Mouse (Mus musculus) testis, adult 2 months (tissue): ENCODE data around the gene Tnpo3. TPM values are rescaled to one million over a fixed set of nuclear protein-coding genes. Genes with fewer than 3 reads are reported as not detected.

Experiments used
- H3K27ac ChIP-seq: fragments of 200-500 bp; 2 replicates; pipeline ENCODE4 v1.5.1; 2012; ENCODE audit warnings: low read depth, low read length; ENCODE audit not compliant: control insufficient read depth, insufficient read depth
- H3K27me3 ChIP-seq: fragments of 200-500 bp; 2 replicates; pipeline ENCODE4 v1.6.1; 2012; ENCODE audit warnings: mild to moderate bottlenecking, low read length, moderate library complexity; ENCODE audit not compliant: control insufficient read depth, insufficient read depth
- H3K36me3 ChIP-seq: fragments of 200-500 bp; 2 replicates; pipeline ENCODE4 v1.6.1; 2012; ENCODE audit warnings: mild to moderate bottlenecking, low read length; ENCODE audit not compliant: control insufficient read depth, insufficient read depth
- H3K4me1 ChIP-seq: fragments of 200-500 bp; 2 replicates; pipeline ENCODE4 v1.6.1; 2012; ENCODE audit warnings: low read length; ENCODE audit not compliant: control insufficient read depth, insufficient read depth
- H3K4me3 ChIP-seq: fragments of 200-500 bp; 2 replicates; pipeline ENCODE4 v1.5.1; 2012; ENCODE audit warnings: low read depth, mild to moderate bottlenecking, low read length, moderate library complexity, mixed read lengths; ENCODE audit not compliant: control insufficient read depth
- CTCF ChIP-seq: fragments of 200-500 bp; IDR thresholded peaks from 2 replicates; pipeline ENCODE4 v1.5.1; 2012; ENCODE audit warnings: low read depth, mild to moderate bottlenecking, inconsistent platforms, low read length, moderate library complexity; ENCODE audit not compliant: control insufficient read depth, insufficient read depth, insufficient replicate concordance
- POLR2A ChIP-seq: fragments of 200-500 bp; IDR thresholded peaks from 2 replicates; pipeline ENCODE4 v1.6.1; 2012; ENCODE audit warnings: low read depth, mild to moderate bottlenecking, inconsistent platforms, low read length, moderate library complexity; ENCODE audit not compliant: control insufficient read depth
- polyA plus RNA-seq: library from polyadenylated mRNA; depleted of rRNA; stranded (reverse); fragments of >200 nt; gene quantifications from 2 replicates; pipeline ENCODE4 v1.2.3, GENCODE M21; 2012

Gene Tnpo3
- polyA plus RNA-seq, 1 experiment, result 28.9 TPM

DNA sequence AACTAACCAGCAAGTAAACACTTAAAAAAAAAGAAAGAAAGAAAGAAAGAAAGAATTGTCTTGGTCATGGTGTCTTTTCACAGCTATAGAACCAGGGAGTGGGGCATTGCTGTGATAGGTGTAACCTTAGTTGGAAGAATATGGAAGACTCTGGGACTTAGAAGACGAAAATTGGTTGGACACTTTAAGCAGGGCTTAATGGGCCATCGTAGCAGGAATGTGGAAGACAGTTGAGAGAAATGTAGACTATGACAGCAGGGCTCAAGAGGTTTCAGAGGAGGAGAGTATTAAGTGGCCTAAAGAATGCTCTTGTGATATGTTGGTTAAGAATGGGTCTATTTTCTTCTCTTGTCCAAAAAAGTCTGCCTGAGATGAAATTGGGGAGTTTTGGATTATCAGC is 64.1 kb downstream of the Tnpo3 start:
- H3K36me3 ChIP-seq, result no peaks in the 10 kb centered on the region; the same call in none of the 2 replicates

GRCm38 (mm10) chr6:29540956-29541355 is 68.7 kb downstream of the Tnpo3 start:
- Histone ChIP-seq H3K27me3 (no peaks in the 10 kb centered on the region), H3K4me1 (no peaks in the 10 kb centered on the region), H3K27ac (no peak overlapping the region), H3K4me3 (no peak overlapping the region), H3K36me3 (no peaks in the 10 kb centered on the region; the same call in none of the 2 replicates)
- TF ChIP-seq POLR2A (no peak), CTCF (no peak)

More for the DNA sequence above, 64.1 kb downstream of the Tnpo3 start:
- no peak for TF ChIP-seq CTCF
- TF ChIP-seq POLR2A, result no peak
- no peaks in the 10 kb centered on the region for H3K27me3 ChIP-seq
- no peaks in the 10 kb centered on the region for H3K4me1 ChIP-seq
- no peak overlapping the region for H3K4me3 ChIP-seq
- no peak overlapping the region for H3K27ac ChIP-seq

DNA sequence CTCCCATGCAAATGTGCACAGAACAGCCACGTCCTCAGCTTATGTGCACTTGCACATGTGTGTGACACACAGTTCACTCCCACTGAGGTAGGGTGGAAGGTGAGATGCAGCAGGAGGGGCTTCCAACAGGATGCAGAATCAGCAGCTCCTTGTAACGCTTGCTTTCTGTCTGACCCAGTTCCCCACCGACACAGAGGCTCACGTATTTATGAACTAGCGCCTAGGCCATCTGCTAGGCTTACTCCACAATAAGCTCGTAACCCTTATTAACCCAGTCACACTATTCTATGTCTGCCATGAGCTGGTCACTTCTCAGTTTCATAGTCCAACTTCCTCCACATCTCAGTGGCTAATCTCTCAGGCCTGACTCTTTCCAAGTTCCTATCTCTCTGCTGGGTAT is 69.5 kb downstream of the Tnpo3 start:
- Histone ChIP-seq H3K27me3 (no peaks in the 10 kb centered on the region), H3K4me3 (no peak overlapping the region), H3K27ac (no peak overlapping the region), H3K36me3 (no peaks in the 10 kb centered on the region; the same call in none of the 2 replicates), H3K4me1 (peaks cover 2% of the 10 kb centered on the region)
- no peak for TF ChIP-seq POLR2A
- no peak for TF ChIP-seq CTCF

DNA sequence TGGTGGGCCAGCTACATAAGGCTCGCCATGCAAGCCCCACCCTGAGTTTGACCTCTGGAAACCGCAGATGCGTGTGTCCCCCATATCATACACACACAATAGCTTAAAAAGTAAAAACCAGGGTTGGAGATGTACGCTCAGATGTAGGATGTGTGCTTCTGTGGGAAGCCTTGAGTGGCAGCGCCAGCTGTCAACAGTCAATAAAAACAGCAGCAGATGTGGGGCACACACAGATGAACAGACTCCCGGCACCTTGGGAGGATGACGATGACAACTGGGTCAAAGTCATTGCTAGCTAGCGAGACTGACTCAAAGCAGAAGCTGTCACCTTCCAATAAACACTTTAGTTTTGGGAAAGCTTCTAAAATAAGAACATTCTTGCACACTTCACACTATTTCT is 70.2 kb downstream of the Tnpo3 start:
- Histone ChIP-seq H3K27me3 (no peaks in the 10 kb centered on the region), H3K4me1 (peaks cover 4% of the 10 kb centered on the region), H3K27ac (no peak overlapping the region), H3K4me3 (no peak overlapping the region), H3K36me3 (no peaks in the 10 kb centered on the region; the same call in none of the 2 replicates)
- no peak for TF ChIP-seq CTCF
- no peak for TF ChIP-seq POLR2A

DNA sequence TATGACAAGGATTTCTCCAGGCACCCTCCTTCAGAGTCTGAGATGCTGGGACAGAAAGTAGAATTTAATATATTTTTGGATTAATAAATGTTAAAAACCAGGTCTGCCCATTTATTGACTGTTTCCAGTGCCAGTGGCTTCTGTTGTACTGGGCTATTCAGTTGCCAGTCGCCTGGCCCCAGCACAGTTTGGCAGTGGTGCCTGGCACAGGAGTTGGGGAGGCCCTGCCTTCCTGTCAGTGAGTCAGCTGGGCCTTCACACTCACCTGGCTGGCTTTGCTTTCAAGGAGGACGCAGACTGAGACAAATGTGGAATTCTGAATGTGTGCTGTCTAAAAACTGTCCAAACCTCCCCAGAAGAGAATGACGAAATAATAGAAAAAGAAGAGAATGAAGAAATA is 72.5 kb downstream of the Tnpo3 start:
- no peak overlapping the region for H3K4me3 ChIP-seq
- peaks cover 4% of the 10 kb centered on the region for H3K4me1 ChIP-seq
- H3K27me3 ChIP-seq, result no peaks in the 10 kb centered on the region
- H3K36me3 ChIP-seq, result no peaks in the 10 kb centered on the region
- TF ChIP-seq CTCF, result no peak
- TF ChIP-seq POLR2A, result no peak
- no peak overlapping the region for H3K27ac ChIP-seq

- H3K27me3 ChIP-seq, result no peaks in the 10 kb centered on the region
- peaks cover 4% of the 10 kb centered on the region for H3K4me1 ChIP-seq
- H3K36me3 ChIP-seq, result no peaks in the 10 kb centered on the region
- H3K27ac ChIP-seq, result no peak overlapping the region
- TF ChIP-seq POLR2A (no peak), CTCF (no peak)
- H3K4me3 ChIP-seq, result no peak overlapping the region
Measured at GRCm38 (mm10) chr6:29536651-29537193, 73.0 kb downstream of the Tnpo3 start.

DNA sequence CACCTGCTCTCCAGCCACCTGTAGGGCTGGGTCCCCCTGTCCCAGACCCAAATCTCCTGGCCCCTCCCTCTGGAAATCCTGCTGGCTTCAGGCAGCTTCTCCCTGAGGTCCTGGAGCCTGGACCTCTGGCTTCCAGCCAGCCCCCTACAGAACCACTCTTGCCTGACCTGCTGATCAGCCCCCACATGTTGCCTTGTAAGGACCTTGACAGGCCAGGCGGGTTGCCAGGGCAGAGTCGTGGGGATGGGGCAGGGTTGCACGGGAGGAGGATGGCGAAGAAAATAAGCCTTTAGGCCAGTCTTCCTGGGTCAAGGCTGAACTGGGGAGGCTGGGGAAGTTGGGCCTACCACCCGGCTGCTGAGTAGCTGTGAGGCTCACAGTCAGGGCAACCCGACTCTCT is 74.4 kb downstream of the Tnpo3 start:
- Histone ChIP-seq H3K4me3 (no peak overlapping the region), H3K27ac (no peak overlapping the region), H3K4me1 (peaks cover 4% of the 10 kb centered on the region), H3K27me3 (no peaks in the 10 kb centered on the region), H3K36me3 (no peaks in the 10 kb centered on the region)
- TF ChIP-seq POLR2A (no peak), CTCF (no peak)
